Mouse (Mus musculus): Measurements from ENCODE around the gene Napa. TPM values are rescaled to one million over a fixed set of nuclear protein-coding genes. Genes with fewer than 3 reads are reported as not detected.

Napa gene
- polyA plus RNA-seq, 1 experiment from 2014 or later: 216 TPM

- ATAC-seq (ENCODE audit: low FRiP score, low read depth): no peak
- peaks cover 14% of the 10 kb centered on the region; the same call in 1 of the 2 replicates for H3K9me3 ChIP-seq
- H3K4me2 ChIP-seq (replicated peaks): peak within 1 kb of the TSS; percentile 37; the same call in 1 of the 2 replicates
- no peaks in the 10 kb centered on the region for H3K4me1 ChIP-seq
- no peak within 1 kb of the TSS for H3K27ac ChIP-seq
- H3K36me3 ChIP-seq: no peaks in the 10 kb centered on the region
- peaks cover 20% of the 10 kb centered on the region for H3K27me3 ChIP-seq (replicated peaks)
- H3K4me3 ChIP-seq: no peak within 1 kb of the TSS
- H3K9ac ChIP-seq: no peak within 1 kb of the TSS
- WGBS: 42% methylated on average over 80 of the region's 80 CpGs
These were observed 36.8 kb upstream of the Napa start, which contains the start of gene Zfp541 for GRCm38 (mm10) chr7:16061219-16062098. Gene Zfp541 (plus strand): TSS chr7:16061814.

GRCm38 (mm10) chr7:16062099-16062420, 36.2 kb upstream of the Napa start:
- 72% methylated on average over 15 of the region's 15 CpGs for WGBS

GRCm38 (mm10) chr7:16063490-16063889, 34.8 kb upstream of the Napa start:
- Histone ChIP-seq H3K27me3 (replicated peaks) (peaks cover 20% of the 10 kb centered on the region), H3K9ac (no peak overlapping the region), H3K9me3 (peaks cover 14% of the 10 kb centered on the region; the same call in 1 of the 2 replicates), H3K4me2 (replicated peaks) (no peak overlapping the region), H3K27ac (no peak overlapping the region), H3K36me3 (no peaks in the 10 kb centered on the region), H3K4me3 (no peak overlapping the region), H3K4me1 (no peaks in the 10 kb centered on the region)
- 37% methylated on average over 4 of the region's 4 CpGs for WGBS
- ATAC-seq (ENCODE audit: low FRiP score, low read depth): no peak

More at GRCm38 (mm10) chr7:16062099-16062420, 36.2 kb upstream of the Napa start:
- Histone ChIP-seq H3K27ac (no peak overlapping the region), H3K4me1 (no peaks in the 10 kb centered on the region), H3K4me3 (no peak overlapping the region), H3K9ac (no peak overlapping the region), H3K9me3 (peaks cover 14% of the 10 kb centered on the region; the same call in 1 of the 2 replicates), H3K36me3 (no peaks in the 10 kb centered on the region), H3K27me3 (replicated peaks) (peaks cover 20% of the 10 kb centered on the region), H3K4me2 (replicated peaks) (no peak overlapping the region)
- ATAC-seq (ENCODE audit: low FRiP score, low read depth): no peak

- Histone ChIP-seq H3K27ac (no peak overlapping the region), H3K4me3 (no peak overlapping the region), H3K36me3 (no peaks in the 10 kb centered on the region), H3K9me3 (no peaks in the 10 kb centered on the region), H3K9ac (no peak overlapping the region), H3K27me3 (replicated peaks) (no peaks in the 10 kb centered on the region), H3K4me2 (replicated peaks) (no peak overlapping the region), H3K4me1 (no peaks in the 10 kb centered on the region)
- ATAC-seq (ENCODE audit: low FRiP score, low read depth): no peak
These were observed 27.4 kb upstream of the Napa start for GRCm38 (mm10) chr7:16070846-16071245.

GRCm38 (mm10) chr7:16071906-16072305, 26.4 kb upstream of the Napa start:
- Histone ChIP-seq H3K9me3 (no peaks in the 10 kb centered on the region), H3K4me2 (replicated peaks) (no peak overlapping the region), H3K36me3 (no peaks in the 10 kb centered on the region), H3K27ac (no peak overlapping the region), H3K9ac (no peak overlapping the region), H3K27me3 (replicated peaks) (no peaks in the 10 kb centered on the region; the same call in 1 of the 2 replicates), H3K4me1 (no peaks in the 10 kb centered on the region), H3K4me3 (no peak overlapping the region)
- no peak for ATAC-seq (ENCODE audit: low FRiP score, low read depth)
- 84% methylated on average over 6 of the region's 6 CpGs for WGBS

- no peaks in the 10 kb centered on the region for H3K9me3 ChIP-seq
- no peak overlapping the region for H3K4me2 ChIP-seq (replicated peaks)
- 74% methylated on average over 1 of the region's 1 CpGs for WGBS
- no peak for ATAC-seq (ENCODE audit: low FRiP score, low read depth)
- no peak overlapping the region for H3K4me3 ChIP-seq
- peaks cover 3% of the 10 kb centered on the region for H3K27me3 ChIP-seq (replicated peaks)
- H3K27ac ChIP-seq: no peak overlapping the region
- no peak overlapping the region for H3K9ac ChIP-seq
- no peaks in the 10 kb centered on the region for H3K36me3 ChIP-seq
- H3K4me1 ChIP-seq: no peaks in the 10 kb centered on the region
These were observed 18.3 kb upstream of the Napa start for GRCm38 (mm10) chr7:16079947-16080346.

- H3K4me3 ChIP-seq: no peak overlapping the region
- no peaks in the 10 kb centered on the region for H3K4me1 ChIP-seq
- no peak overlapping the region for H3K9ac ChIP-seq
- H3K9me3 ChIP-seq: no peaks in the 10 kb centered on the region
- no peak for ATAC-seq (ENCODE audit: low FRiP score, low read depth)
- H3K36me3 ChIP-seq: no peaks in the 10 kb centered on the region
- 69% methylated on average over 4 of the region's 4 CpGs for WGBS
- H3K27me3 ChIP-seq (replicated peaks): peaks cover 3% of the 10 kb centered on the region
- no peak overlapping the region for H3K27ac ChIP-seq
- H3K4me2 ChIP-seq (replicated peaks): no peak overlapping the region
These were observed 17.7 kb upstream of the Napa start for GRCm38 (mm10) chr7:16080581-16080980.

- no peaks in the 10 kb centered on the region for H3K36me3 ChIP-seq
- no peaks in the 10 kb centered on the region for H3K4me1 ChIP-seq
- WGBS: 72% methylated on average over 4 of the region's 4 CpGs
- no peak overlapping the region for H3K4me2 ChIP-seq (replicated peaks)
- H3K27ac ChIP-seq: no peak overlapping the region
- no peak overlapping the region for H3K9ac ChIP-seq
- no peak overlapping the region for H3K4me3 ChIP-seq
- no peaks in the 10 kb centered on the region for H3K9me3 ChIP-seq
- no peak for ATAC-seq (ENCODE audit: low FRiP score, low read depth)
- H3K27me3 ChIP-seq (replicated peaks): peaks cover 3% of the 10 kb centered on the region; the same call in 1 of the 2 replicates
These were observed 14.9 kb upstream of the Napa start for GRCm38 (mm10) chr7:16083361-16083760.

GRCm38 (mm10) chr7:16087587-16087986, 10.7 kb upstream of the Napa start:
- Histone ChIP-seq H3K4me2 (replicated peaks) (no peak overlapping the region), H3K27me3 (replicated peaks) (peaks cover 3% of the 10 kb centered on the region; the same call in 1 of the 2 replicates), H3K27ac (no peak overlapping the region), H3K9ac (no peak overlapping the region), H3K4me1 (no peaks in the 10 kb centered on the region), H3K9me3 (no peaks in the 10 kb centered on the region), H3K4me3 (no peak overlapping the region), H3K36me3 (no peaks in the 10 kb centered on the region)
- WGBS: 79% methylated on average over 2 of the region's 2 CpGs
- no peak for ATAC-seq (ENCODE audit: low FRiP score, low read depth)

- Histone ChIP-seq H3K9me3 (no peaks in the 10 kb centered on the region), H3K4me3 (no peak overlapping the region), H3K27me3 (replicated peaks) (no peaks in the 10 kb centered on the region), H3K27ac (no peak overlapping the region), H3K36me3 (no peaks in the 10 kb centered on the region), H3K9ac (no peak overlapping the region), H3K4me2 (replicated peaks) (no peak overlapping the region), H3K4me1 (peaks cover 7% of the 10 kb centered on the region)
- WGBS: 73% methylated on average over 3 of the region's 3 CpGs
- no peak for ATAC-seq (ENCODE audit: low FRiP score, low read depth)
These were observed 3.7 kb upstream of the Napa start for GRCm38 (mm10) chr7:16094592-16094991.

- Histone ChIP-seq H3K27ac (no peak overlapping the region), H3K4me2 (replicated peaks) (peak overlapping the region; percentile 98), H3K4me3 (peak overlapping the region; percentile 92; the same call in 1 of the 2 replicates), H3K27me3 (replicated peaks) (no peaks in the 10 kb centered on the region), H3K9me3 (no peaks in the 10 kb centered on the region), H3K9ac (peak overlapping the region; percentile 97; the same call in 1 of the 2 replicates), H3K4me1 (peaks cover 38% of the 10 kb centered on the region), H3K36me3 (peaks cover 17% of the 10 kb centered on the region)
- WGBS: 88% methylated on average over 4 of the region's 4 CpGs
- ATAC-seq (ENCODE audit: low FRiP score, low read depth): no peak
These were observed 1.6 kb downstream of the Napa start for GRCm38 (mm10) chr7:16099901-16100300.

- WGBS: 84% methylated on average over 7 of the region's 7 CpGs
- no peak for ATAC-seq (ENCODE audit: low FRiP score, low read depth)
- Histone ChIP-seq H3K27me3 (replicated peaks) (no peaks in the 10 kb centered on the region), H3K4me1 (peaks cover 38% of the 10 kb centered on the region), H3K27ac (no peak overlapping the region), H3K4me2 (replicated peaks) (no peak overlapping the region), H3K36me3 (peaks cover 17% of the 10 kb centered on the region), H3K9me3 (no peaks in the 10 kb centered on the region), H3K9ac (no peak overlapping the region), H3K4me3 (no peak overlapping the region)
These were observed 2.8 kb downstream of the Napa start for GRCm38 (mm10) chr7:16101081-16101480.

Measured in neural tube, embryonic 12.5 days (tissue).